Mouse (Mus musculus) urinary bladder, postnatal 14 days (tissue): Measurements from ENCODE around the gene Syt12.

Experiments
- DNase-seq: peaks from one replicate; pipeline ENCODE4 v3.0.0; 2021; ENCODE audit warnings: low spot score

The Syt12 gene

DNA sequence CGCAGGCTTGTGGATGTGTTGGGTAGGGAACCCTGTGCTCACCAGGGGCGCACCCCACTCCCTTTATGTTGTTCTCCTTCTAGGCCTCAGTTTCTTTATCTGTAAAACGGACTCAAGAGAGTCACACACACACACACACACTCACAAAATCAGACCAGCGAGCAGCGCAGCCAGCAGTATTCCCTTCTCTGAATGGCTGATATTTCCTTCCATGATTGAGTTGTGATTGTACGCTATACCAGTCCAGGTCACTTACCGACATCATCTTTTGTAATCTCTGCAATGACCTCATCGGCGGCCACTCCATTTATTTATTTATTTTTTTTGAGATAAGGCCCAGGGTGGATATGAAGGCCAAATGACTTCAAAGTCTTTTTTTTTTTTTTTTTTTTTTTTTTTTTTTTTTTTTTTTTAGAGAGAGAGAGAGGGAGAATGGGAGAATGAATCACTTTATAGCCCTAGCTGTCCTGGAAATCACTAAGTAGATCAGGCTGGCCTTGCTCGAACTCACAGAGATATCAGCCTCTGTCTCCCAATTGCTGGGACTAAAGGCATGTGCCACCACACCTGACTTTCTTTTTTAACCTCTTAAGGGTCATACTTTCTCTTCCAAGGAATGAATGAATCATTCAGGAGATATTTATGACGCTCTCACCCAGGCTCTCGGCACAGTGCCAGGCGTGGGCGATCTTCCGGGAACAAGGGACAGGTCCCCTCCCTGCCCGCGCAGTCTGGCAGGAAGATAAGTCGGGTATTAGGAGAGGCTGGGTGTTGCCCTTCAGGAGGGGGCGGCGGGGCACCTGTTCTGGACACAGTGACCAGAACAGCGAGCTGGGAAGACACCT is at the start of gene Syt12:
Gene Syt12, minus strand, starts transcription at position 103 of the 845 bp plus-strand sequence.
- peak; percentile 77 for DNase-seq

DNA sequence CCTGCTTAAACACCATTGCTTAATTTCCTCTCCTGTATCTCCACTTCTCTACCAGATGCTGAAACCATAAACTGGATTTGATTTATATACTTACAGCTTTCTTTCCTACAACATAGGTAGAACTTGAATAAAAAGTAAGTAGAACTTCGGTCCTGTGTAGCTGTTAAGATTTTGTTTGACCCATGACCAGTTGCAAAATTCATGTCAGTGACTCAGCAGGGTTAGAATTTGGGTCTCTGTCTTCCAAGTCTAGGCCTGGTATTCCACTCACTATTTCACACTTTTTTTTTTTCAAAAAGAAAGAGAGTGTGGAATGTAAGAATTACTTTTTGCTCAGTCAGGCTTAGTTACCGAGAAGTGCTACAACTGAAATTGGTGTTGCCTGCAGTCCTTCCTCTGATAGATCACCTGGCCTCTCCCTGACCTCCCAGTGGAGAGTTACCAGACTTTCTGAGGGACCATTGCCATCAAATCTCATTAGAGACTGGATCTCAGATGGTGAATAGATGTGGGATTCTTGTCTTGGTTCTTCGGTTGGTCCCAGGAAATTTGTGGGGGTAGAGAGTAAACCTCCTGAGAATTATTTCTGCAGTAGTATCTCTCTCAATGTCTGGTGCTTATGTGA is 44.3 kb upstream of the Syt12 start:
- no peak for DNase-seq

DNA sequence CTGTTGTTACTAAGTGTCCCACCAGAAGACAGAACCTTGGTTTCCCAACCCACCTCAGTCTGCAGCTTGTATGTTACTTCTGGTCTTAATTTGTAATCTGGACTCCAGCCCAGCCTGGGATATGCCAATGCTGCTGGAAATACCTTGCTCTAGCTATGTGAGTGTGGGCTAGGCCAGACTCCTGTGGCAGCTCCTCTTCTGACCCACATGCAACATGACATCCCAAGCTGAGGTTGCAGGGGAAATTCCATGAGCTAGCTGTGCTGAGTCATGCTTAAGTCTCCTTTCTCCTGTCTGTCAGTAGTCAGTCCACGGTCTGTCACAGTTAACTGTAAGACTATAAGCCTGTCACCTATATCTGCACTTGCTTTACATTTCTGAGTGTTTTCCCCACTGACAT is 40.2 kb upstream of the Syt12 start:
- DNase-seq = no peak

DNA sequence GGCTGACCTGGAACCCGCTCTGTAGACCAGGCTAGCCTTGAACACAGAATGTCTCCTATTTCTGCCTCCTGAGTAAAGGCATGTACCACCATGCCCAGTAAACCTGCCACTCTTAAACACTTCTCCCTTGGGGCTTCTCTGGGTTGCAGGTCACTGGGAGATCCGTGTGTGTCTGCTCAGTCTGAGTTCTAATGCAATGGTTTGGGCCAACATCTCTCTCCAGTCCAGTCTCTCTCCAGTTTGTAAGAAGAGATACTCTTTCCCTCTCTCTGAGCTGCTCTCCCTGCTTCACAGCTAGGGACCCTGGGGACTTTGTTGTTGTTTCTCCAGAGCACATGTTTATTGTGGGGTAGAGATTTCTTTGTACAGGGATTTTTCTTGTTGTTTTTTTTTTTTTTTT is 39.0 kb upstream of the Syt12 start:
- DNase-seq = no peak

DNA sequence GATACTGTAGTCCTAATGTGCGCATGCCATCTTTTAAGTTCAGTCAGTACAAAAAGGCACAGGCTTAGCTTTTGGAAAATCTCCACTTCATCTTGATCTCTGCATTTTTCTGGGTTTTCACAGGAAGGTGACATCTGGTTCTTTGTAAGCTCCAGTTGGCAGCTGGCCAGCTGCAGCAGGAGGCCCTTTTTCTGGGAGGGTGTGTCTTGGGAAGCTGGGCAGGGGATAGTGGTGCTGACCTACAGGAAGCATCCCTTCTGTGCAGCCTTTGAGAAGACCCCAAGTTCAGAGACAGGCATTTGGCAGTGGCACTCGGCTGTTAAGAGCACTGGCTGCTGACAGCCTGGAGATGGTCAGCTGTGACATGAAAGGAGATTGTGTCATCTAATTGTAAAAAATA is 38.5 kb upstream of the Syt12 start:
- no peak for DNase-seq

DNA sequence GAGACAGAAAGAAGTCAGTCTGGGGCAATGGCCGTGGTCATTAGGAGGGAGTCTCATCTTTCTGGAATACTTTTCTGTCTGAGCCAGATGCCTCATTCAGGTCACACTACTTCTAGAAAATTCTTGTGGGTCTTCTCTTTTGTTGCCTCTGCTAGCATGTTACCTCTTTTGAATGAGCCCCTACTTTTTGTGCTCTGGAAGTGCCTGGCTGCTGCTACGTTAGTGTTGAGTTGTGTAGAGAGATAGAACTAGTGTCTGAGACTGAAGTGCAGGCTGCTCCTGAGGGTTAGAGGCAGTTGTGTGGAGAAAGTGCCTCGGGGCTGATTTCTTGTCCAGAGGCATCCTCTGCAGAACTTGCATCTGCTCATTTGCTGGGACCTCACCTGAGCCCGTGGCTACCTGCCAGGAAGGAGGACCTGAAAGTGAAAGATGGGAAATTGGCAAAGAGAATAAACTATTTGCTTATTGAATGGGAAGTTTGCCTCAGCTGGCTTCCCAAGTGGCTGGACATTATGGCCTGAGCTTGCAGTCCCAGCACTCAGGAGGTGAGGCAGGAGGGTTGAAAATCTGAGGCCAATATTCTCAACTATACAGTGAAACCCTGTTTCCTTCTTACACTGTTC is 36.1 kb upstream of the Syt12 start:
- DNase-seq = no peak

DNA sequence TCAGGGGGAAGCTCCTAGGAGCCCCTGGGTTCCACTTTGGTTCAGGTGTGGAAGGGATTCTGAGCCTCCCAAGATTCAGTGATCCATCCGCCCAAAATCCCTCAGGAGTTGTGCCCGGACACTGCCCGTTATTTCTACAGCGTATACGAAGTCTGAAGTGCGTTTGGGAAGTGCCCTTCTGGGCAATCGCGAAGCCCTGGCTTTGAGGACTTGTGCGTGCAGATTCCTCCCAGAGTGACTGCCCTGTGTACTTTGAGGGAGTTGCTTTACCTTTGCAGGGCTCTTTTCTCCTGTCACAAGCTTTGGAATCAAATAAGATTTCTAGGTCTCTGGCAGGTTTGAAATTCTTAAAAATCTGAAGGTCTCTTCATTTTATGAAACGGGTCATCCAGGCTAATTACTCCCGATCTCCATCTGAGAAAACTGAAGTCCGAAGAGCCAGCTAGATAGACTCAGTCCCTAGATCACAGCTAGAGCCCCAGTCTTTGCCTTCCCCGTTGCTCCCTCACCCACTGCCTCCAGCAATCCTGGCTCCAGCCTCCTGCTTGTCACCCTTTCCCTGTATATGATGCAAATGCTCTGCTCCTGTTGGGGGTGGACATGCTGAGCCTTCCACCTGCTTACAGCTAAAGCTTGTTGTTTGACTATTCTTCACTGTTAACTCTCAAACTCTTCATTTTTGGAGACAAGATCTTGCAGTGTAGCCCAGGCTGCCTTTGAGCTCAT is 34.0 kb upstream of the Syt12 start:
- DNase-seq = no peak

DNA sequence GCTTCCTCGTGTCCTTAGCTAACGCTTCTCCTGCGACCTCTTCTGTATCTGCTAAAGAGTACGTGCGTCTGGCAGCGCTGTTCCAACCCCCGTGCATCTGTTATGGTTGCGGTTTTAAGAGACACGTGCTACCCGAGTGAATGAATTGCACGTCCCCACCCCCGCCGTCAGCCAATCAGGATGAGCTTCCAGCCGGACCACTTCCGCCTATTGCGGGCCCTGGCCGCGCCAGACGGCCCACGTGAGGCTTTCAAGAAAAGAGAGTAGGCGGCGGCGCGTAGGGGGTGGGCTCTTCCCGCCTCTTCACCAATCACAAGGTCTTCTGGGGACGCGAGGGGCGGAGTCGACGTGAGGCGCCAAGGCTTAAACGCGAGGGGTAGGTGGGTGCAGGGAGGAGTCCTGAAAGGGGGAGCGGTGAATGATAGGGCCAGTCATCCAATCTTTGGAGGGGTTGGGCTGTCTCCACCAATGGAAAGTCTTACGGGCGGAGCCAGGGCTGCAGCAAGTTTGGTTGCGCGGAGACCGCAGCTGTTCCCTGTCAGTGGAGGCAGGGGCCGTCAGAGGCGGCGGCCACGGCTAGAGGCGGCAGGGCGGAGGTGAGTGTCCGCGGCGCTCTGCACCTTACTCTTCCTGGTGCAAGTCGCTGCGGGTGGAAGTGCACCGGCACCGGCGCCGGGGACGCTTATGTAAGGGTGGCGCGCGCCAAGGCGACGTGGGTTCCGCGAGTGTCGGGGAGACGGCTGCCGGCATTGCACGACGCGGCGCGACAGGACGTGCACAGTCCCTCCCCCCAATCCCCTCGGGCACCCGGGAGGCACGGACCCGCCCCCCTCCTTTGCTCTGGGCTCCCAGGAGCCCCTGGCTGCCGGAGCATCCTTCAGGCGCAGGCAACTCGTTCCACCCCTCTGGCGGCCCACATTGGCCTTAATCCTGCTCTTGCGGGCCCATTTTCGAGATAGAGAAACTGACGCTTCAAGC is 33.0 kb upstream of the Syt12 start, which contains the start of gene Pcx:
Gene Pcx, plus strand, starts transcription at position 487 of the 978 bp plus-strand sequence.
- peak; percentile 99 for DNase-seq

DNA sequence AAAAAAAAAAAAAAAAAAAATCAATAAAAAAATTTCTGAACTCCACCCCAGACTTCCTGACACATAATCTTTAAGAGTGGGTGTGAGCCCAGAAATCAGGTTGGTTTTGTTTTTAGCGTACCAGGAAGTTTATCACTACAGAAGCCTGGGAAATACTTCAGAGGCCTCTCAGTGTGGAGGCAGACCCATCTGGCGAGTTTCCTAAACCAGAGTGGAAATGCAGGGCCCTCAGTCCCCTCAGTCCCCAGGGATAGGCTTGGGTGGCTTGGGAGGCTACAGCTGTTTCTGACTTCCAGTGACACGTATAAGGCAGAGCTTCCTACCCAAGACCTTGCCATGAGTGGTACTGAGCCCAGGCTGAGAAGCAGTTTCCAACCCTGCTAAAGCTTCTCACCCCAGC is 30.5 kb upstream of the Syt12 start:
- no peak for DNase-seq

DNA sequence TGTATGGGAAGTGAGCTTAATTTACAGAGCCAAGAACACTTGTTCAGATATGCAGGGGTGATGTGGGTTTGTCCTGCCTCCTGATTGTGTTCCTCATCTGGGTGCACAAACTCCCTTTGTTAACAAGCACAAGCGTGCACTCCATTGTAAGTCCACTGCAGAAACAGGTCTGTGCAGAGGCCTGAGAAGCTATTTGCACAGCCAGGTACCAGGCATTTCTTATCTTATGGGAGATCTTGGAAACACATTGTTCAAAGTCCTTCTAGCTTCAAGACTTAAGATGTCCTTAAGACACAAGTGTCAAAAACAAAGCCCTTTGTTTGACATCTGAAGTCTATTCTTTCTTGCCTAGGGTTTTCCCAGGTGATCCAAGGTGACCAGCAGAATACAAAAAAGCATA is 27.6 kb upstream of the Syt12 start:
- DNase-seq = no peak

DNA sequence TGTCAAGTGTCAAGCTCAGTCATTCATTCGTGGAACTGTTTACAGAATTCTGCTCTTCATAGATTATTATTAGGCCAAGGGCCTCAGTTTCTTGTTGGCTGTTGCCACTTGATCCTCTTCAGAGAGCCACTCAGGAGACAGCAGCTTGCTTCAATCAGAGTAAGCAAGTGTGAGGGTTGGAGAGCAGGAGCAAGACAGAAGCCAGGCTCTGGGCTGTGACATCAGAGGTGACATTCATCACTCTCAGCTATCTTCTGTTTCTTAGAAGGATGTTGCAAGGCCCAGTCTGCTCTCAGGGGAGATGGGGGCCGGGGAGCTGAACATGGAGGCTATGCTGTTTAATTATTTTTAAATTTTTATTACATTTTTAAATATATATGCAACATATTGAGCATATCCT is 25.5 kb upstream of the Syt12 start:
- DNase-seq = no peak

DNA sequence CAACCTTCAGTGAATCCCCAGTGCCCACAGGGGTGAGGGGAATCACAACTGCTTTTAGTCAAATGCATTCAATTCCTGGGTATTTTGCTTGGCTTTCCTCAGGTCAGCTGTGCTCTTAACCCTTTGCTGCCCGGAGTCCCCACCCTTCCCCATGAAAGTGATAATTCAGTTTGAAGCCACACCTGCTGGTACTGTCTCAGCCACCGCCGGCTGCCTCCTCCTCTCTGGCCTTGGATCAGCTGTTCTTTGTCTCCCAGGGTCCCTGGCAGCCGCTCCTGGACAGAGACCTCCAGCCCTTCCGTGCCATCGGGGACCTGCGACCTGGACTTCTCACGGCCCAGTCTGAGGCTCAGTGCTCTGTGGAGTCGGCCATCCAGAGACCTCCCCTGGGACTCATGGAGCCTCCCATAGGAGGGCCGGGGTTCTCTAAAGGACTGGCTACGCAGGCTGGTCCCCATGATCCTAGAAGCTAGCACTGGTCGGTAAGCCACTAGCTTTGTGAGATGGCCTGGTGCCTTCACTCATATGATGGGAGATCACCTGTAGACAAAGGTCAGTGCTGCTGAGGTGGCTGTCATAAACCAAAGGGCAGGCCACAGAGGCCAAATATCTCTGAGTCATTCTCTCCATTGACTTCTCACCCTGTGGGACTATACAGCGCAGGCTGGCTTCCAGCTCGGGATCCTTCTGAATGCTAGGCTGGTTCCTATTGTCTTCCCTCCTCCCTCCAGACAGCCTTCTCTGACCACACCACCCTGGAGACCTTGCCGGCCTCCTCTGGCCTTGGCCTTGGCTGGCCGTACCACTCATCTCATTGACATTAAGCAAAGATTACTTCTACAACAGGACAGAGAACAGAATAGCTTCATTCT is 21.1 kb upstream of the Syt12 start, which contains the start of gene 2010003K11Rik:
Gene 2010003K11Rik, minus strand, starts transcription at position 522 of the 872 bp plus-strand sequence.
- DNase-seq = no peak

DNA sequence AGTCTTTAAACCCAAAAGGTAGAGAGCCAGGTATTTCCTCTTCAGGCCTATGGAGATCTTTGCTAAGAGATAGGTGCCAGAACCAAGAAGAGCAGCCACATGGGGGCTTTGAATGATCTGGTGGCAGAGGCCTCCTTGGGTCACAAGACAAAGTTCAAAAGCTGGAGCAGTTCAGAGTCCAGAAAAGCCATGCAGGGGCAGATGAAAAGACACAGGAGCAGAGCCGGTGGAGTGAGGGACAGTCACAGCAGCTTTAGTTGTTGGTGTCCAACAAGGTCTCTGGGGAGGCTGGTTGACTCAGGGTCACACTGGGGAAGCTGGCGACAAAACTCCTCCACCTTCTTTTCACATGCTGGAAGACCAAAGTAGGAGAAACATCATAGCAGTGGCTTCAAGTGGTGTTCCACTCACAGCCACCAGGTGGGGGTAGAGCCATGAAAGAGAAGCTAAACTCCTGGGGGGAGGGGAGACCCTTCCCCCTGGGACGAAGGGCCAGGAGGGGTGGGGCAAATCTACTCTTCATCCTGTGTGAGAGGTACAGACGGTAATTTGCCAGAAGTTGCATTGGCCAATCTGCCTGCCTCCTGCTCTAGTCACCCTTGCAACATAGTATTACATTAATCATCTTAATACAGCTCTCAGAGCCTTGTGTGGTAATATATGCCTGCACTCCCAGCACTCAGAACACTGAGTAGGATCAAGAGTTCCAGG is 20.2 kb upstream of the Syt12 start:
- DNase-seq = peak; percentile 76

DNA sequence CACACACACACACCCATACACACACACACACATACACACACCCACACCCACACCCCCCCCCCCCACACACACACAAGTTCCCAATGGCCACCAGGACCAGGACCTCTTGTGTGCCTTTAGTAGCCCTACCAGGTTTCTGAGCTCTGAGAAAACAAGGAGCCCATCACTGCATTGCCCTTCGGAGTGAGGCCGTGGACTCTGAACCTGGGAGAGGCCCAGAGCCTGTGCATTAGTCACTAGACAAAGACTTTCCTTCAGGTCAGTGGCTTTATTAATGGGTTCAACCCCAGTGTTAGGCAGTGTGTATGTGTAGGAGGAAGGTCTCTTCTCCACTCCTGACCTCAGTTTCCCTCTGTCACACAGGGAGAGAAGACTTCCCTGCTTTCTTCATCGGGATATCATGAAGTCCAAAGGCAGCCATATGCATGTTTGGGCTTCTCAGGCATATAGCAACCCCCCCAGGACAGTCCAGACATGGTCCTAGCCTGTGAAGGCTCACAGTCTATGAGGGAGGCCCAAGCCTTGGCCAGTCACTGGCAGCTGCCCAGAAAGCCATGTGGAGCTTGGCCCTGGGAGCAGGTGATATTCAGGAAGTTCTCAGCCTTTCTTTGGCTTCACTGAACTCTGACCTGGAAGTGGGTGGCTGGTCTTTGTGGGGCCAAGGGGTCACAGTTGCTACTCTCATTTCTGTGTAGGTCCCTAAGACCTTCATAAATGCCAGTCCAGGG is 19.5 kb upstream of the Syt12 start:
- DNase-seq = no peak

DNA sequence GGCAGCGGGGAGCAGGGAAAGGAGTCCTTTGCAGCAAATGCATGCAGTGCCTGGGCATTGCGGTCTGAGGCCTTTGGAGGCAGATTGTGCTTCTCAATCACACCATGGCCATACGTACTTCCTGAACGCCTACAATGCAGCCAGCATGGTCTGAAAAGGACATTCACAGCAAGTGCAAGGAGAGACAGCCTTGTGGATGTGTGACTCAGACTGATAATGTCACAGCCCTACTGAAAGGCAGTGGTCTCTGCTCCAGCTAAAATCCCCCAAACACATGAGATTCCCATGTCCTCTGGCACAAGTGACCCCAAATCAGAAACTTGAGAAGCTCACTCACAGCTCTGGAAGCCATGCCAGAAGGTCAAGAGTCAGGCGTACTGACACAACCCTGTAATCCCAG is 18.6 kb upstream of the Syt12 start:
- no peak for DNase-seq

DNA sequence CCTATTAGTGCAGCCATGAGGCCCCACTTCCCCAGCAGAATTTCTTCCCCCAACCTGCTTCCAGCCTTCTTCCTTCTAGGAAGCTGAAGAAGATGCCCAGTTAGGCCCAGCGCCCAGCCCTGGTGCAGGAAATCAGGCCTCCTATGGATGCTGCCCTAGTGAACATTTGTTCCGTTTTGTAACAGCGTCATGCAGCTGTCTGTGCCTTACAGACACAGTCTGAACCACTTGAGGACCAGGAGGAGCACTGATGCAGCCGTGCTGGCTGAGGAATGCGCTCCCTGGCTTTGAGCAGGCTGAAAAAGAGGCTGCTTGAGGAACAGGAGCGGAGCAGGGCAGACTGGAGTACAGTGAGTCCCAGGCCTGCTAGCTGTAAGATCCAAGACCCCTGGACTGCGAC is 17.5 kb upstream of the Syt12 start:
- no peak for DNase-seq

DNA sequence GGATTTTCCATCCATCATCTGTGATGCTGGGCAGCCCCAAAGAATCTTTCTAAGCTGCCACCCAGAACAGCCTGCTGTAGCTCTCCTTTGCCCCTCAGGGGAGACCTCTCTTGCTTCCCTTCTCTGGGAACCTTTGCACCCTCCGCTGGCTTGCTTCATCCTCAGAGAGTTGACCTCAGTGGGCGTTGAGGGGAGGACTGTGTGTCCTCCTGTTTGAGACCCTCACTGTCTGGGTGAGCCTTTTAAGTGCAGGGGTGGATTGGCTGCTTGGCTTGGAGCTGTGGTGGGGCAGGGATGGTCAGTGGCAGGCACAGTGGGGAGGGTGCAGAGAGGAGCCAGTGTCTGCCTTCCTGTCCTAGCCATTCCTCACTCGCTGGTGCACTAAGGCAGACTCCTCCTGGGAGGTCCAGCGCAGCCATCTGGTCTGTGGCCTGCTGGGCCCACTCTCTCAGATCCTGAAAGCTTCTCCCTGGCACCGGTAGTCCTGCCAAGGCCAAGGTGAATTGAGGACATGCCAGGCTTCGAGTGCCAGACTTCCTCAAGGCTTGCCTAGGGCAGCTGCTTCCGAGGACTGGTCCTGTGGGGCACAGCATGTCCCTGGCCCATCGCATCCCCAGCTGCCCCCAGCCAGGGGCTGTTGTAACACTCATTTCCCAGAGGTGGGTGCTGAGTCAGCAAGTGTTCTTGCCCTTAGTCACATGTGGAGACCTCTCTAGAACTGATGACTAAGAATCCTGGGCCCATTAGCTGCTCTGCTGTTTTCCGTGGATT is 15.5 kb upstream of the Syt12 start:
- DNase-seq = peak; percentile 39

DNA sequence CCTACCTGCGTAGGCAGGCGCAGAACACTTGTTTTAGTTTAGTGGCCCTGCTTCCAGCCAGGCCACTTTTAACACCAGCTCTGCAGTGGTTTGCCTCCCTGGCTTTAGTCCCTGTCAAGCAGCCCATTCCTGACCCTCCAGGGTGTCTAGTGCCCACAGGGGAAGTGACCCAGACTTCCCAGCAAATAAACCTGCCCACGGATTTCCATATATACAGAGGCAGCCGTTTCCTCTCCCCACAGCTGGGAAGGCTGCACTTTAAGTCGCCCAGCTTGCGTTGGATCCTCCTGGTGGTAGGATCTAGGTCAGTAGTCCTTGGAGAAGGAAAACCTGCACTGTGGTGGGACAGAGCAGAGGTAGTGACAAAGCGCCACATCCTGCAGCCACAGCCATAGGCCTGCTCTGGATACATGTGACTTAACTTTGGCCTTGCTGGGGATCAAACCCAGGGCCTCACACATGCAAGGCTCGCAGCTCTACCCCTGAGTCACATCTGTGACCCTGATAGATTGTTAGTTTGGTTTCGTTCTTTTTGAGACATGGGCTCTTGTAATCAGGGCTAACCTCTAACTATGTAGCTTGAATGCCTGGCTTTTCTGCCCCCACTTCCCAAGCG is 13.9 kb upstream of the Syt12 start:
- no peak for DNase-seq
